Mouse (Mus musculus): ENCODE results near the gene Gm49322. TPM values are rescaled to one million over a fixed set of nuclear protein-coding genes. Genes with fewer than 3 reads are reported as not detected.

Gene Gm49322
- polyA plus RNA-seq, 1 experiment from 2014 or later = 3.0 TPM

DNA sequence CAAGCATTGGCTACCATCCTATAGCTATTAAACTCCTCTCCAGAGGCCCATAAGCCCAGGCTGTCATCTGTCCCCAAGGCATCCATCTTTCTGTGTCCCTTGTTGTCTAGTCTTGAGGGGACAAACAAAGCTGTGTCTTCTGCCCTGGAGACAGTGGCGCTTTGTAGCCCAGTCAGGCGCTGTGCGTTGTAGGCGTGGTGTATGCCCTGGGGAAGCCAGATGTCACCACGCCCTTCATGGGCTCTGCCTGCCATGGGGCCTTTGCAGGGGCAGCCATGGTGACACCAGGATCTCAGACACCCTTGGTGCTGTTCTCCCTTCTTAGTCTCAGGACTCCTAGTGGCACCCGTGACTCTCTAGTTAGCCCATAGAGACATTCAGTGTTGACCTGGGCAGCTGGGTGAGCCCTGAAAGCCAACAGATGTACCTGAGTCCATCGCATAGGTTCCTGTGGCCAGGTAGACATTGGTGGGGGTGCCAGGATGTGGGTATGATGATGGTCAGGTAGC, 1.8 kb upstream of the Gm49322 start:
- ATAC-seq (replicated peaks; ENCODE audit: low FRiP score, low TSS enrichment, low read depth) (no peak), DNase-seq (ENCODE audit: low spot score) (no peak)
- H3K27me3 ChIP-seq (replicated peaks; ENCODE audit: control insufficient read depth, insufficient read depth, low read length) = no peaks in the 10 kb centered on the region
- H3K9me3 ChIP-seq (ENCODE audit: control insufficient read depth, low read length) = no peaks in the 10 kb centered on the region
- 0 out of 2 replicates have a peak overlapping the region, but pooled peaks have one; percentile 80 for H3K27ac ChIP-seq (ENCODE audit: low read depth)
- peaks cover 18% of the 10 kb centered on the region for H3K4me1 ChIP-seq (replicated peaks; ENCODE audit: control insufficient read depth, insufficient read depth, low read length)
- peak overlapping the region; percentile 91 for H3K4me3 ChIP-seq (ENCODE audit: low read depth, low read length)
- H3K4me2 ChIP-seq (ENCODE audit: low read length) = peak overlapping the region; percentile 85
- peaks cover 31% of the 10 kb centered on the region for H3K36me3 ChIP-seq (ENCODE audit: control insufficient read depth, insufficient read depth, low read length)
- WGBS = 87% methylated on average over 7 of the region's 7 CpGs
- H3K9ac ChIP-seq (ENCODE audit: low read length) = peak overlapping the region; percentile 60

DNA sequence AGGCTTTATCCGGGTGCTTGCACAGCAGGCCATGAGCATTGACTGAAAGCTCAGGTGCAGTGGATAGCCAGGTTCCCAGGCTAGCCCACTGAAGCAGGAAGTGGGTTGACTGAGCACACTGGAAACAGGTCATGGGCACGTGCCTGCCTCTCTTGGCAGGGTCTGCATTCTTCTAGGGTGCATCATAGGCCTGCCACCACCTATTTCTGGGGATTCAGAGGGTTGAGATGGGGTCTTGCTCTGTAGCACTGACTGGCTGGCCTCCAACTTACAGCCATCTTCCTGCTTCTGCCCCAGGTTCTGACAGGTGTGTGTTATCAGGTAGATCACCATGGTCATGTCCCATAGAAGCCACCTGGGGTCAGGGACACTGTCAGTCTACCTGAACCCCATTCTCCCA, 833 bp upstream of the Gm49322 start:
- H3K27me3 ChIP-seq (replicated peaks; ENCODE audit: control insufficient read depth, insufficient read depth, low read length) = no peaks in the 10 kb centered on the region
- no peak overlapping the region for H3K9ac ChIP-seq (ENCODE audit: low read length)
- ATAC-seq (replicated peaks; ENCODE audit: low FRiP score, low TSS enrichment, low read depth) = no peak
- DNase-seq (ENCODE audit: low spot score) = no peak
- no peak overlapping the region for H3K27ac ChIP-seq (ENCODE audit: low read depth)
- H3K4me3 ChIP-seq (ENCODE audit: low read depth, low read length) = no peak overlapping the region
- H3K4me1 ChIP-seq (replicated peaks; ENCODE audit: control insufficient read depth, insufficient read depth, low read length) = peaks cover 18% of the 10 kb centered on the region
- no peak overlapping the region for H3K4me2 ChIP-seq (ENCODE audit: low read length)
- peaks cover 38% of the 10 kb centered on the region for H3K36me3 ChIP-seq (ENCODE audit: control insufficient read depth, insufficient read depth, low read length)
- H3K9me3 ChIP-seq (ENCODE audit: control insufficient read depth, low read length) = no peaks in the 10 kb centered on the region
- 91% methylated on average over 2 of the region's 2 CpGs for WGBS

DNA sequence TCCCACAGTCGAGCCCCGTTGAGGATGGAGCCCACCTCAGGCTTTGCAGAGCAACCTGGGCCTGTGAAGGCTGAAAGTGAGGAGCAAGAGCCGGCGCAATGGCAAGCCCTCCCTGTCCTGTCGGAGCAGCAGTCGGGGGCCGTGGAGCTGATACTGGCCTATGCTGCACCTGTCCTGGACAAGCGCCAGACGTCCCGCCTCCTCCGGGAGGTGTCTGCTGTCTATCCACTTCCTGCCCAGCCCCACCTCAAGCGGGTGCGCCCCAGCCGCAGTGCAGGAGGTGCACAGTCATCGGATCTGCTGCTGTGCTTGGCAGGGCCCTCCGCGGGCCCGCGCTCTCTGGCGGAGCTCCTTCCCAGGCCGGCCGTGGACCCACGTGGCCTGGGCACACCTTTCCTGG, 485 bp downstream of the Gm49322 start:
- no peak overlapping the region for H3K27ac ChIP-seq (ENCODE audit: low read depth)

DNA sequence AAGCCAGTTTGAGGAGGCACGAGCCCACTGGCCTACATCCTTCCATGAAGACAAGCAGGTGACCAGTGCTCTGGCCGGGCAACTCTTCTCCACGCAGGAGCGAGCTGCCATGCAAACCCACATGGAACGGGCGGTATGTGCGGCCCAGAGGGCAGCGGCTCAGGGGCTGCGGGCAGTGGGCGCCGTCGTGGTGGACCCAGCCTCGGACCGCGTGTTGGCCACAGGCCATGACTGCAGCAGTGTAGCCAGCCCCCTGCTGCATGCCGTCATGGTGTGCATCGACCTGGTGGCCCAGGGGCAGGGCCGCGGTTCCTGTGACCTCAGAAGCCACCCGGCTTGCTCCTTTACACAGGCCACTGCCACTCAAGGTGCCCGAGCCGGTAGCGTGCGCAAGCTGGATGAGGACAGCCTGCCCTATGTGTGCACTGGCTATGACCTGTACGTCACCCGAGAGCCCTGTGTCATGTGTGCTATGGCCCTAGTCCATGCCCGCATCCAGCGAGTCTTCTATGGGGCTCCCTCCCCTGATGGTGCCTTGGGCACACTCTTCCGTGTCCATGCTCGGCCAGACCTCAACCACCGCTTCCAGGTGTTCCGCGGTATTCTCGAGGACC, 1.0 kb downstream of the Gm49322 start:
- peaks cover 49% of the 10 kb centered on the region for H3K36me3 ChIP-seq (ENCODE audit: control insufficient read depth, insufficient read depth, low read length)
- no peak overlapping the region for H3K9ac ChIP-seq (ENCODE audit: low read length)
- peaks cover 18% of the 10 kb centered on the region for H3K4me1 ChIP-seq (replicated peaks; ENCODE audit: control insufficient read depth, insufficient read depth, low read length)
- H3K27ac ChIP-seq (ENCODE audit: low read depth) = no peak overlapping the region
- H3K9me3 ChIP-seq (ENCODE audit: control insufficient read depth, low read length) = no peaks in the 10 kb centered on the region
- H3K27me3 ChIP-seq (replicated peaks; ENCODE audit: control insufficient read depth, insufficient read depth, low read length) = no peaks in the 10 kb centered on the region
- no peak overlapping the region for H3K4me2 ChIP-seq (ENCODE audit: low read length)
- 94% methylated on average over 34 of the region's 34 CpGs for WGBS
- ATAC-seq (replicated peaks; ENCODE audit: low FRiP score, low TSS enrichment, low read depth) = no peak
- no peak overlapping the region for H3K4me3 ChIP-seq (ENCODE audit: low read depth, low read length)
- no peak for DNase-seq (ENCODE audit: low spot score)

More for the DNA sequence above, 485 bp downstream of the Gm49322 start:
- Histone ChIP-seq H3K9ac (ENCODE audit: low read length) (no peak overlapping the region), H3K4me1 (replicated peaks; ENCODE audit: control insufficient read depth, insufficient read depth, low read length) (peaks cover 18% of the 10 kb centered on the region), H3K4me3 (ENCODE audit: low read depth, low read length) (no peak overlapping the region), H3K27me3 (replicated peaks; ENCODE audit: control insufficient read depth, insufficient read depth, low read length) (no peaks in the 10 kb centered on the region), H3K36me3 (ENCODE audit: control insufficient read depth, insufficient read depth, low read length) (peaks cover 45% of the 10 kb centered on the region), H3K4me2 (ENCODE audit: low read length) (no peak overlapping the region), H3K9me3 (ENCODE audit: control insufficient read depth, low read length) (no peaks in the 10 kb centered on the region)
- ATAC-seq (replicated peaks; ENCODE audit: low FRiP score, low TSS enrichment, low read depth) = no peak
- WGBS = 92% methylated on average over 22 of the region's 23 CpGs
- no peak for DNase-seq (ENCODE audit: low spot score)

DNA sequence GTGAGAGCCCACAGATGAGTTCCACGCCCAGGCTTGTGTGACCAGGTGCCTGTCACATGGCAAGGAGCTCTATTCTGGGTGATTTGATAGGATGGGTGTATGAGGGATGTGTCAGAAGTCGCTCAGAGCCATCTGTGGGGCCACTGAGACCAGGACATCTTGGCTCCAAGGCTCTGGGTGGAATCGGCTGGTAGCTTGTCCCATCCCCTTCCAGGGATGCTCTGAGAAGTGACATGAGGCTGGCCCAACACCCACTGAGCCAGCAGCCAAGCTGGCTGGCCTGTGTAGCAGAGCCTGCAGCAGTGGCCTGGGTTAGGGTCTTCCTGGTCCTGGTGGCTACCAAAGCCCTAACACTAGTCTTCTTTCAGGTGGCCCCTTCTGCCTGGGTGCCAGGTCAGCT, 2.6 kb downstream of the Gm49322 start:
- Histone ChIP-seq H3K4me1 (replicated peaks; ENCODE audit: control insufficient read depth, insufficient read depth, low read length) (peaks cover 12% of the 10 kb centered on the region), H3K9ac (ENCODE audit: low read length) (no peak overlapping the region), H3K9me3 (ENCODE audit: control insufficient read depth, low read length) (no peaks in the 10 kb centered on the region), H3K4me3 (ENCODE audit: low read depth, low read length) (no peak overlapping the region), H3K4me2 (ENCODE audit: low read length) (no peak overlapping the region), H3K36me3 (ENCODE audit: control insufficient read depth, insufficient read depth, low read length) (peaks cover 57% of the 10 kb centered on the region), H3K27ac (ENCODE audit: low read depth) (no peak overlapping the region), H3K27me3 (replicated peaks; ENCODE audit: control insufficient read depth, insufficient read depth, low read length) (no peaks in the 10 kb centered on the region)
- ATAC-seq (replicated peaks; ENCODE audit: low FRiP score, low TSS enrichment, low read depth) (no peak), DNase-seq (ENCODE audit: low spot score) (no peak)
- WGBS = 83% methylated on average over 3 of the region's 3 CpGs

DNA sequence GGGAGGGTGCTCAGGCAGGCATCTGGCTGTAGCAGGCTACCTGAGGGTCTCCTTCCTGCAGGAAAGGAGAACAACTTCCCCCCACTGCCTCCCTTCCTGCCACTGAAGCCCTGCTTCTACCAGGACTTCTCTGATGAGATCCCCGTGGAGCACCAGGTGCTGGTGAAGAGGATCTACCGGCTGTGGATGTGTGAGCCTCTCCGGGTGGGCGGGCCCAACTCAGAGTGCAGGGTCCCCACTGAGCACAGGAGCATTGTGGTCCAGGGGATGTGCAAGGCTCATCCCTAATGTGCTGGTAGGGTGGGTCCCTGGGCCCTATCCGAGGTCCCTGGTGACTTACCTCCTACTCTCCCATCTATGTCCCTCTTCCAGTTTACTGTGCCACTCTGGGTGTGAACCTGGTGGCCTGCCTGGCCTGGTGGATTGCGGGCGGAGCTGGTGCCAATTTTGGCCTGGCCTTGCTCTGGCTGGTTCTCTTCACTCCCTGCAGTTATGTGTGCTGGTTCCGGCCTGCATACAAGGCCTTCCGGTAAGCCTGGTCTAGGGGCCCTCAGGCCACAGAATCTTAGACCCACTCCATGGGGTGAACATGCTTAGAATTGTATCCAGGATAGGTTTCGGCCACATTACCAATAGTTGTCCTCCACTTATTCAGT, 3.6 kb downstream of the Gm49322 start:
- no peak overlapping the region for H3K27ac ChIP-seq (ENCODE audit: low read depth)
- H3K4me2 ChIP-seq (ENCODE audit: low read length) = no peak overlapping the region
- no peak for DNase-seq (ENCODE audit: low spot score)
- H3K9ac ChIP-seq (ENCODE audit: low read length) = no peak overlapping the region
- peaks cover 2% of the 10 kb centered on the region; the same call in 1 of the 2 replicates for H3K4me1 ChIP-seq (replicated peaks; ENCODE audit: control insufficient read depth, insufficient read depth, low read length)
- H3K4me3 ChIP-seq (ENCODE audit: low read depth, low read length) = no peak overlapping the region
- no peak for ATAC-seq (replicated peaks; ENCODE audit: low FRiP score, low TSS enrichment, low read depth)
- H3K27me3 ChIP-seq (replicated peaks; ENCODE audit: control insufficient read depth, insufficient read depth, low read length) = no peaks in the 10 kb centered on the region
- 89% methylated on average over 10 of the region's 10 CpGs for WGBS
- H3K9me3 ChIP-seq (ENCODE audit: control insufficient read depth, low read length) = no peaks in the 10 kb centered on the region
- peaks cover 64% of the 10 kb centered on the region for H3K36me3 ChIP-seq (ENCODE audit: control insufficient read depth, insufficient read depth, low read length)

DNA sequence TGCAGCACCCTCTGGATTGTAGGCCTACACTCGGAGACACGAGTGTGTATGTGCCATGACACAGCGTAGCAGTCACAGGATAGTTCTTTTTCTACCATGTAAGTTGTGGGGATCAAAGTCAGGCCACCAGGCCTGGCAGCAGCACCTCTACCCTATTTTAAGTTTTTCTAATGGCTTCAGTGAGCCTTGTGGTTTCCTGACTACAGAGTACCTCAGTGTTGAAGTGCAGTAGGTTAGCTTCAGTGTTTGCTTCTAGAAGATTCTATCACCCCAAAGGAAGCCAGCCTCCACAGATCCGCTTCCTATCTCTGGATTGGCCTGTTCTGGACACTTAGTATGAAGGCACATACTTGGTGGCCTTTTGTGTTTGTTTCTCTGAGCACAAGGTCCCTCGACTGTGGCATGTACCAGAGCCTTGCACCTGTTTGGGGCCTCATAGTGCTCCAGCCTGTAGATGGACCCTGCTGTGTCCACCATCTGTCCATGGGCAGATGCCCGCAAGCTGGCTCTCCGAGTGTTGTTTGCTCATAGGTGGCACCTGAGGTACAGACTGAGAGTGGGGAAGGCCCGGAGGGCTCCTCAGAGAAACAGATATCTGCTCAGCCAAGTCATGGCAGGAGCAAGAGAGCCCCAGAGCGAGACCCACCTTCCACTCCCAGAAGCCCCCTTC, 4.4 kb downstream of the Gm49322 start:
- H3K4me3 ChIP-seq (ENCODE audit: low read depth, low read length) = no peak overlapping the region
- H3K4me2 ChIP-seq (ENCODE audit: low read length) = no peak overlapping the region
- no peaks in the 10 kb centered on the region for H3K4me1 ChIP-seq (replicated peaks; ENCODE audit: control insufficient read depth, insufficient read depth, low read length)
- no peak overlapping the region for H3K9ac ChIP-seq (ENCODE audit: low read length)
- H3K27ac ChIP-seq (ENCODE audit: low read depth) = no peak overlapping the region
- H3K9me3 ChIP-seq (ENCODE audit: control insufficient read depth, low read length) = no peaks in the 10 kb centered on the region
- 92% methylated on average over 9 of the region's 9 CpGs for WGBS
- H3K36me3 ChIP-seq (ENCODE audit: control insufficient read depth, insufficient read depth, low read length) = peaks cover 72% of the 10 kb centered on the region
- ATAC-seq (replicated peaks; ENCODE audit: low FRiP score, low TSS enrichment, low read depth) (no peak), DNase-seq (ENCODE audit: low spot score) (no peak)
- no peaks in the 10 kb centered on the region for H3K27me3 ChIP-seq (replicated peaks; ENCODE audit: control insufficient read depth, insufficient read depth, low read length)

DNA sequence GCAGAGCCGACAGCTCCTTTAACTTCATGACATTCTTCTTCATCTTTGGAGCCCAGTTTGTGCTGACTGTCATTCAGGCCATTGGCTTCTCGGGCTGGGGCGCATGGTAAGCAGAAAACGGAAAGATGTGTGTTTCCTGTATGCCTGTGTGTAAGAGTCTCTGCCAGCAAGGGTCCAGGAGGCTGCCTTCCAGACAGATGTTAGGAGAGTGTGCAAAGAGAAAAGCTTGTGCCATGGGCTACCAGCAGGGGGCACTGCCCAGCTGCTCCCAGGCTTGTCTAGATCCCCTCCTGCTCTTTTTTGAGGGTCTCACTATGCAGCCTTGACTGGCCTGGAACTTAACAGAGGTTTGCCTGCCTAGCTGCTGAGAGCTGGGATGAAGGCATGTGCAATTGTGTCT, 5.2 kb downstream of the Gm49322 start:
- H3K27ac ChIP-seq (ENCODE audit: low read depth) = no peak overlapping the region
- H3K4me3 ChIP-seq (ENCODE audit: low read depth, low read length) = no peak overlapping the region
- peaks cover 79% of the 10 kb centered on the region for H3K36me3 ChIP-seq (ENCODE audit: control insufficient read depth, insufficient read depth, low read length)
- H3K9ac ChIP-seq (ENCODE audit: low read length) = no peak overlapping the region
- no peaks in the 10 kb centered on the region for H3K4me1 ChIP-seq (replicated peaks; ENCODE audit: control insufficient read depth, insufficient read depth, low read length)
- WGBS = 71% methylated on average over 4 of the region's 4 CpGs
- ATAC-seq (replicated peaks; ENCODE audit: low FRiP score, low TSS enrichment, low read depth) (0 out of 2 replicates have a peak, but pooled peaks have one; percentile 25), DNase-seq (ENCODE audit: low spot score) (peak; percentile 65)
- no peak overlapping the region for H3K4me2 ChIP-seq (ENCODE audit: low read length)
- no peaks in the 10 kb centered on the region for H3K27me3 ChIP-seq (replicated peaks; ENCODE audit: control insufficient read depth, insufficient read depth, low read length)
- no peaks in the 10 kb centered on the region for H3K9me3 ChIP-seq (ENCODE audit: control insufficient read depth, low read length)
